Mouse (Mus musculus) lung, postnatal 0 days (tissue): ENCODE data around the gene Stk4.

Source experiments
- CTCF ChIP-seq: IDR thresholded peaks from 2 replicates; pipeline ENCODE4 v1.5.1; 2016; ENCODE audit warnings: antibody characterized with exemption, mild to moderate bottlenecking
- EP300 ChIP-seq: IDR thresholded peaks from 2 replicates; pipeline ENCODE4 v1.6.1; 2016; ENCODE audit warnings: antibody characterized with exemption, mild to moderate bottlenecking, control low read depth

DNA sequence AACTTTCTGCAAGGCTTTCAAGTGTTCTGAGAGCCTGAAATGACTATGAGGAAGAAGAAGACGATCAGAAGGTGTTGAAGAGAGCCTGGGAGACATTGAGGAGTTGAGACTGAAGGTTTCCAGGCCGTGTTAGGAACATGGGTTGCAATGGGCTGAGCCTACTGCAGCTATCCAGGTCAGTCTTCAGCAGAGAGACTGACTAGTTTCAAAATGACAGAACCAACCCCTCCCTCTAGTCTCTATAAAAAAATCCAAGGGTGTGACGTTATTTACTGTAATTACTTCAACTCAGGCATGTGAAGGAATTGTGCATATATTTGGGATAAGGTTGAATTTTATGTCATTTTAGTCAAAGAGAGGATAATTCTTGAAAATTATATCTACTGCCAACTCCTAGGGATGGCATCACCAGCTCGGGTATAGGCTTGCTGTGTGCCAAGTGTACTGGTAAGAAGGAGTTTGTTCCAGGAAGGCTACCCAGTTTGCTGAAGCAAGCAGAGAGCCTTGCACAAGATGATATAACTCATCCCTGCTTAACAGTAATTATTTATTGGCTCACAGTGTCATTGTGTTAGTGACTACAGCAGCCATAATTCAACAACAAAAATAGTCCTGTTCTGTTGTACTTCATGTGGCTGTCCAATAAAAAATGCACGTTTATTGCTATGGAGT is 125.0 kb downstream of the Stk4 start:
- TF ChIP-seq CTCF (no peak), EP300 (no peak)
